11 mouse cellular contexts compared by ENCODE assay signal in genomic region chr12:48439333-48440046, GRCm38 (mm10).
"Had no signal": no experiment of that assay in that cellular context is flagged by ENCODE, and none has a peak within 500 bp of the region (broad histone marks: within the 10 kb centered on the region; RNA-seq: fewer than 3 reads in every experiment).

No protein-coding gene starts in this region.

- H3K4me1 ChIP-seq: liver, embryonic 13.5 days; midbrain, embryonic 12.5 days; midbrain, embryonic 15.5 days; neural tube, embryonic 13.5 days had no signal

- H3K9ac ChIP-seq: liver, embryonic 13.5 days; midbrain, embryonic 12.5 days; midbrain, embryonic 15.5 days; neural tube, embryonic 13.5 days had no signal

- ATAC-seq: midbrain, embryonic 15.5 days had no signal

- H3K36me3 ChIP-seq: liver, embryonic 13.5 days; midbrain, embryonic 12.5 days; midbrain, embryonic 15.5 days; neural tube, embryonic 13.5 days had no signal

- H3K27me3 ChIP-seq: liver, embryonic 13.5 days; midbrain, embryonic 12.5 days; midbrain, embryonic 15.5 days; neural tube, embryonic 13.5 days had no signal

- H3K4me2 ChIP-seq: liver, embryonic 13.5 days; midbrain, embryonic 12.5 days; midbrain, embryonic 15.5 days; neural tube, embryonic 13.5 days had no signal

- DNase-seq: kidney, adult 9 months; kidney, postnatal 14 days; kidney, postnatal 4 days; liver, embryonic 13.5 days; lung, adult 2 months; thymus, postnatal 25 days had no signal

- H3K9me3 ChIP-seq: liver, embryonic 13.5 days; midbrain, embryonic 12.5 days; midbrain, embryonic 15.5 days; neural tube, embryonic 13.5 days had no signal

- H3K27ac ChIP-seq: liver, embryonic 13.5 days; macrophage; midbrain, embryonic 12.5 days; midbrain, embryonic 15.5 days; neural tube, embryonic 13.5 days; stomach, postnatal 0 days had no signal

- H3K4me3 ChIP-seq: liver, embryonic 13.5 days; midbrain, embryonic 12.5 days; midbrain, embryonic 15.5 days; neural tube, embryonic 13.5 days had no signal
